Mouse (Mus musculus): Measurements from ENCODE around the gene Adap1. TPM values are rescaled to one million over a fixed set of nuclear protein-coding genes. Genes with fewer than 3 reads are reported as not detected.

The Adap1 gene
- polyA plus RNA-seq (2012; rRNA removed) = 118 and 121 TPM in 2 replicates

DNA sequence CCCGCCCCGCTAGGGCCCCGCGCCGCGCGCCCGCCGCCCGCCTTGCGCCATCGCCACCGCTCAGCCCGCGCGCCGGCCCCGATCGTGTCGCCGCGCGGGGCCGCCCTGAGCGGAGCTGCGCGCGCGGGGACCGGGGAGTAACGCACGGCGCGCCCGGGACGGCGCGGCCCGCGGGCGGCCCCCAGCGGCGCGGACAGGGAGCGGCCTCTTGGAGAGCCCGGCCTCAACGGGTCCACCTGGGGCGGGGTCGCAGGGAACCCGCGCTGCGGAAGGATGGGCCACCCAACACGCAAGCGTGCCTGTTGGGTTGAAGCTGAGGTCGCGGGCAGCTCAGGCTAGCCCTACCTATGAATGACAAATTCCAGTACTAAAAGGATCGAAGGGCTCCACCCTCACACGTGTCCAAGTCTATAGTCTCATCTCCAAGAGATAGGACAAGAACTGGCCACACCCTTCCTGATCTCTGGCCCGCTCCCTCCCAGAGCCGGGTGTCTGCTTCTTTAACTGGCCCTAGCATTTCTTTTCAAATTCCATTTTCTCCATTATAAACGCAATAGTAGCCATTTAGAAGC lies at the start of gene Adap1:
Gene Adap1 (minus strand): TSS at position 228 of the 572 bp plus-strand sequence.

DNA sequence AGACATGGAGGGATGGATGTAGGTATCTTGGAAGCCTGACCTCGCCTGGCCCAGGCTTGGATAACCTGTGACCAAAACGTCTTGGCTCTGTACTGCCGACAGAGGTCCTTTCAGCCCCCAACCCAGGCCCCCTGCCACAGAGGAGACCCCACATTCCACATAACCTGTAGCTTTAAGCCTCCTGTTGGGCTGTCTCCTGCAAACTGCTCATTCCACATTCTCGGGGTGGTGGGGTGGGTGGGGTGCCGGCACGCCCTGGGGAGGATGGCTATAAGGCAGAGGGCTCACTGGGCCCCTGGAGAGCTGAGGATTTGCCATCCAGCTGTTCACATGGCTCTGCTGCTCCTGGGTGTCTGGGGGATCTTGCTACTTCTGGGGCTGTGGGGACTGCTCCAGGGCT lies 26.9 kb upstream of the Adap1 start, which contains the start of gene Cyp2w1:
Gene Cyp2w1 (plus strand): TSS at position 301 of the 400 bp plus-strand sequence.

DNA sequence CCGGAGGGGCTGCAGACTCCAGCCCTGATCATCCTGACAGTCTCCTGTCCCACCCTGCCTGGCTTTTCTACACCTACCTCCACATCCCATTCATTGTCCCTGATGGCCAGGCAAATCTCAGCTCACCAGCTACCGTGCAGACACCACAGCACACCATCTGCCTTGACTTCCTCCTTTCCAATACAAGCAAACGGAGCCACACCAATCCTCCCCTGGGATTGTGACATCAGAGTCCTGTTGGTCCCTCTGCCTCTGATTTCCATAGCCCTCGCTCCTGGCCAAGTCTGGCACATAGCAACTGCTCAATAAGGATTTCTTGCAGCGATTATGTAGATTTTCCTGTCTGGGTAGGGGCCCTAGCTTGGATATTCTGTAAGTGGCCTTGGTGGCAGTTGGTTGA lies 25.7 kb upstream of the Adap1 start, which contains the start of gene Cox19:
Gene Cox19 (minus strand): TSS at position 285 of the 400 bp plus-strand sequence.

DNA sequence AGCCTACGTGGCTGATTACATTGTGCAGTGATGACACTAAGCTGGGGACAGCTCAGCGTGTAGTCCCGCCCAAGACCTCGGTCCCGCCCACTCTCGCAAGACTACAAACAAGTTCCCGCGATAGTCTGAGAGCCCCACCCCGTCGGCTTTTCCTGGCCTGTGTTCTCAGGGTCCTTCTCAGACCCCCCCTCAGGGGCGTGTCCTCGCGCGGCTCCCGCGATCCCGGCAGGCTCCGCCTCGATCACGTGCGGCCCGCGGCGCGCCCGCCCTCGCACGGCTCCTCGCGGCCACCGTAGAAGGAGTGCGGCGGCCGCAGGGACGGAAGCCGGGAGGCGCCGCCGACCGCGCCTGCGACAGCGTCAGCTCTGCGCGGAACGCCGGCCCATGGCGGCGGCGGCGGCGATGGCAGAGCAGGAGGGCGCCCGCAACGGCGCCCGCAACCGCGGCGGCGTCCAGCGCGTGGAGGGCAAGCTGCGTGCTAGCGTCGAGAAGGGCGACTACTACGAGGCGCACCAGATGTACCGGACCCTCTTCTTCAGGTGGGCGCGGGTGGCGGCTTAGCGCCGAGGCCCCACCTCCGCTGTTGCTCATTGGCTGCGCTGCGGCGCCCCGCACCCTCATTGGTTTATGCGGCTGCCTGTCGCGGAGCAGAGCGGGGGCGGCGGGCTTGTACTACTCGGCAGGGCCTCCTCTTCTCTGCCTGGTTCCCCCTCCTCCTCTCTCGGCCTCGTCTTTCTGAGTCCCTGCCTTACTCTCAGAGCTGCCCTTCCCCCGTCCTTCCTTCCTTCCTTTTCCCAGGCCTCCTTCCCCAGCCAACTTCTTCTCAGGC lies 73.1 kb downstream of the Adap1 start, which contains the start of gene Get4:
Gene Get4 (plus strand): TSS at position 244 of the 829 bp plus-strand sequence.

Other genes with a start within 250 kb of the Adap1 start
- 348 and 372 TPM in 2 replicates for gene Prkar1b, start 175.6 kb downstream of the Adap1 start, polyA plus RNA-seq (2012; rRNA removed)
- gene Dnaaf5, start 175.4 kb downstream of the Adap1 start, polyA plus RNA-seq (2012; rRNA removed) = 7.3 and 8.3 TPM in 2 replicates
- gene Sun1, start 125.0 kb downstream of the Adap1 start, polyA plus RNA-seq (2012; rRNA removed) = 75.3 and 78.6 TPM in 2 replicates
- gene Get4, start 73.3 kb downstream of the Adap1 start, polyA plus RNA-seq (2012; rRNA removed) = 101 and 108 TPM in 2 replicates
- gene Cox19, start 25.8 kb upstream of the Adap1 start, polyA plus RNA-seq (2012; rRNA removed) = 106 and 111 TPM in 2 replicates
- gene Cyp2w1, start 27.0 kb upstream of the Adap1 start, polyA plus RNA-seq (2012; rRNA removed) = not detected in 2 replicates
- gene Gpr146, start 52.1 kb upstream of the Adap1 start, polyA plus RNA-seq (2012; rRNA removed) = 1.7 and 2.0 TPM in 2 replicates
- gene C130050O18Rik, start 79.7 kb upstream of the Adap1 start, polyA plus RNA-seq (2012; rRNA removed) = 0.13 and 0.82 TPM in 2 replicates
- gene Gper1, start 97.5 kb upstream of the Adap1 start, polyA plus RNA-seq (2012; rRNA removed) = 4.5 and 4.6 TPM in 2 replicates
- gene 3110082I17Rik, start 134.9 kb upstream of the Adap1 start, polyA plus RNA-seq (2012; rRNA removed) = 11.4 and 12.3 TPM in 2 replicates
- 31.8 and 32.5 TPM in 2 replicates for gene Zfand2a, start 158.9 kb upstream of the Adap1 start, polyA plus RNA-seq (2012; rRNA removed)
- 7.3 and 9.3 TPM in 2 replicates for gene Uncx, start 217.9 kb upstream of the Adap1 start, polyA plus RNA-seq (2012; rRNA removed)